Mouse (Mus musculus) ES-E14 (cell line): ENCODE measurements around the gene Hscb. TPM values are rescaled to one million over a fixed set of nuclear protein-coding genes. Genes with fewer than 3 reads are reported as not detected.

Source experiments
- DNase-seq: peaks from one replicate; pipeline ENCODE4 v3.0.0-alpha.2; 2013; ENCODE audit warnings: low read depth, low spot score
- H3K27ac ChIP-seq: 2 replicates; pipeline ENCODE4 v1.5.1; 2012; ENCODE audit warnings: low read depth, mild to moderate bottlenecking, low read length, moderate library complexity, mixed read lengths; ENCODE audit not compliant: poor library complexity, insufficient read depth, severe bottlenecking
- H3K36me3 ChIP-seq: 2 replicates; pipeline ENCODE4 v1.6.1; 2012; ENCODE audit warnings: mild to moderate bottlenecking, low read length, moderate library complexity, mixed read lengths; ENCODE audit not compliant: control insufficient read depth, poor library complexity, insufficient read depth, severe bottlenecking
- H3K4me1 ChIP-seq, 2 experiments: fragments of 150-350 bp in 1 of 2; sonication (generic) in 1 of 2; 2 replicates each; pipeline ENCODE4 v1.6.1; 2012; ENCODE audit warnings: low read length in 2 of 2, mild to moderate bottlenecking in 1 of 2, mixed read lengths in 1 of 2; ENCODE audit not compliant: control insufficient read depth in 2 of 2, insufficient read depth in 2 of 2, poor library complexity in 1 of 2
- H3K4me3 ChIP-seq, 2 experiments: fragments of 150-350 bp in 1 of 2; sonication (generic) in 1 of 2; 2 replicates each; pipeline ENCODE4 v1.5.1; 2012; ENCODE audit warnings: low read length in 2 of 2, low read depth in 1 of 2, mild to moderate bottlenecking in 1 of 2, mixed read lengths in 1 of 2; ENCODE audit not compliant: insufficient read depth in 1 of 2, poor library complexity in 1 of 2, severe bottlenecking in 1 of 2
- H3K9ac ChIP-seq: 2 replicates; pipeline ENCODE4 v1.6.1; 2012; ENCODE audit warnings: low read depth, mild to moderate bottlenecking, low read length, mixed read lengths; ENCODE audit not compliant: poor library complexity, insufficient read depth, severe bottlenecking
- H3K9me3 ChIP-seq: fragments of 150-350 bp; sonication (generic); 2 replicates; pipeline ENCODE4 v1.6.1; 2012; ENCODE audit warnings: low read depth, mild to moderate bottlenecking, low read length; ENCODE audit not compliant: control insufficient read depth, insufficient read depth
- CHD2 ChIP-seq: IDR thresholded peaks from 2 replicates; pipeline ENCODE4 v1.6.1; 2014; ENCODE audit warnings: mild to moderate bottlenecking, low read depth, low read length, inconsistent platforms
- HCFC1 ChIP-seq: IDR thresholded peaks from 2 replicates; pipeline ENCODE4 v1.6.1; 2012; ENCODE audit warnings: low read length, inconsistent platforms, borderline replicate concordance; ENCODE audit not compliant: insufficient read depth
- MAFK ChIP-seq: IDR thresholded peaks from 2 replicates; pipeline ENCODE4 v1.6.1; 2014; ENCODE audit warnings: mild to moderate bottlenecking, low read depth, low read length, inconsistent platforms; ENCODE audit not compliant: insufficient read depth
- ZC3H11A ChIP-seq: IDR thresholded peaks from 2 replicates; pipeline ENCODE4 v1.6.1; 2012; ENCODE audit warnings: low read depth, mild to moderate bottlenecking, inconsistent platforms, low read length, borderline replicate concordance
- ZNF384 ChIP-seq: IDR thresholded peaks from 2 replicates; pipeline ENCODE4 v1.6.1; 2012; ENCODE audit warnings: low read depth, low read length, inconsistent platforms
- in situ Hi-C, 2 experiments: fragments of 600-800 bp; cut with MboI; formaldehyde crosslinking; loops; one replicate each; pipeline ENCODE4 v1.15.1; 2025; ENCODE audit warnings: low sequenced_read_pairs in 2 of 2, inconsistent platforms in 1 of 2; ENCODE audit not compliant: unreplicated experiment in 2 of 2
- total RNA-seq: library from RNA; depleted of rRNA; stranded (reverse); fragments of 300-350 nt; gene quantifications from 2 replicates; pipeline ENCODE4 v1.2.3, GENCODE M21; 2012

Gene Hscb
- total RNA-seq, 1 experiment: 22.9 TPM

GRCm38 (mm10) chr5:110835959-110836358, 3.6 kb downstream of the Hscb start:
- in situ Hi-C loops: no loop called here
- DNase-seq: no peak
- Histone ChIP-seq H3K4me3 (no peak overlapping the region), H3K9ac (no peak overlapping the region), H3K36me3 (peaks cover under 1% of the 10 kb centered on the region; the same call in 1 of the 2 replicates), H3K27ac (no peak overlapping the region), H3K4me1 (peaks cover 0 to 3% of the 10 kb centered on the region in 2 experiments; a peak in 1 of 4 replicates), H3K9me3 (no peaks in the 10 kb centered on the region)
- no peak for TF ChIP-seq ZC3H11A
- no peak for TF ChIP-seq CHD2
- no peak for TF ChIP-seq HCFC1
- TF ChIP-seq MAFK: no peak
- no peak for TF ChIP-seq ZNF384

DNA sequence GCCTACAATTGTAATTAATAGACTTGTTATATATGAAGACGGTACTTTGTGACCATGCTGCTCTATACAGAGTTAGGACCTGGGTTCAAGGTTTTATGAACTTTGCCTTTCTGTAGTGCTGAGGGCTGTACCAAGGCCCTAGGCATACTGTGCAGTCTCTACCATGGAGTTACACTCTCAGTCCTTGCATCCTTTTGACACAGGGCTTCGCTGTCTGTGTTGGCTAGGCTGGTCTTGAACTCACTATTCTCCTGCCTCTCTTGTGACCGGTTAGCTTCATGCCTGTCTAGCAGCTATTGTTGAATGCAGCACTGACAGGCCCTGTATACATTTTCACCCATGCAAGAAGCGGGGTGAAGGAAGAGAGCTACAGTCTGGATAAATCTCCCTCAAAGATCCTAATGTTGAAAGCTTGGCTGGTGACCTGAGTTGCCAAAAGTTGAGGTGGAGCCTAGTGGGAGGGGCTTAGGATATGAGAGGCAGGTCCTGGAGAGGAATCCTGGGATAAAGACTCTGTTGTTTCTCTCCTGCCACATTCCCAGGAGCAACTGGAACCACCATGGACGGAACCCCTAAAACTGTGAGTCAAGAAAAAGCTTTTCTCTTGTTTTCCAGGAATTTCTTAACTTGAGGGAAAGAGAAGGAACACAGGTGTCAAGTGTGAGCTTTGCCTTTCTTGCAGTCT, 8.4 kb downstream of the Hscb start:
- H3K9ac ChIP-seq: no peak overlapping the region
- no peak overlapping the region for H3K4me3 ChIP-seq
- TF ChIP-seq MAFK (no peak), ZC3H11A (no peak), ZNF384 (no peak), CHD2 (no peak), HCFC1 (no peak)
- in situ Hi-C loops: no loop called here
- H3K36me3 ChIP-seq: no peaks in the 10 kb centered on the region; the same call in 1 of the 2 replicates
- H3K9me3 ChIP-seq: no peaks in the 10 kb centered on the region
- H3K4me1 ChIP-seq: peaks cover 0 to 1% of the 10 kb centered on the region in 2 experiments; a peak in 1 of 4 replicates
- no peak overlapping the region for H3K27ac ChIP-seq
- no peak for DNase-seq

GRCm38 (mm10) chr5:110827576-110827975, 12.0 kb downstream of the Hscb start:
- TF ChIP-seq MAFK (no peak), HCFC1 (no peak), ZC3H11A (no peak), CHD2 (no peak), ZNF384 (no peak)
- no peak for DNase-seq
- Histone ChIP-seq H3K4me1 (no peaks in the 10 kb centered on the region), H3K4me3 (no peak overlapping the region), H3K36me3 (no peaks in the 10 kb centered on the region), H3K9ac (no peak overlapping the region), H3K27ac (no peak overlapping the region), H3K9me3 (no peaks in the 10 kb centered on the region)
- in situ Hi-C loops: no loop called here

- Histone ChIP-seq H3K9me3 (no peaks in the 10 kb centered on the region), H3K36me3 (no peaks in the 10 kb centered on the region), H3K4me1 (no peaks in the 10 kb centered on the region), H3K4me3 (no peak overlapping the region), H3K27ac (no peak overlapping the region), H3K9ac (no peak overlapping the region)
- no peak for TF ChIP-seq MAFK
- TF ChIP-seq HCFC1: no peak
- no peak for TF ChIP-seq CHD2
- no peak for TF ChIP-seq ZNF384
- no peak for TF ChIP-seq ZC3H11A
- in situ Hi-C loops: no loop called here
- DNase-seq: no peak
These were observed 12.6 kb downstream of the Hscb start for GRCm38 (mm10) chr5:110826781-110827495.
